Mouse (Mus musculus): ENCODE results near the gene Pld6. TPM values are rescaled to one million over a fixed set of nuclear protein-coding genes. Genes with fewer than 3 reads are reported as not detected.

The Pld6 gene
- total and polyA plus RNA-seq, 2 experiments from 2014 or later = 3.3 TPM; not detected in 1

DNA sequence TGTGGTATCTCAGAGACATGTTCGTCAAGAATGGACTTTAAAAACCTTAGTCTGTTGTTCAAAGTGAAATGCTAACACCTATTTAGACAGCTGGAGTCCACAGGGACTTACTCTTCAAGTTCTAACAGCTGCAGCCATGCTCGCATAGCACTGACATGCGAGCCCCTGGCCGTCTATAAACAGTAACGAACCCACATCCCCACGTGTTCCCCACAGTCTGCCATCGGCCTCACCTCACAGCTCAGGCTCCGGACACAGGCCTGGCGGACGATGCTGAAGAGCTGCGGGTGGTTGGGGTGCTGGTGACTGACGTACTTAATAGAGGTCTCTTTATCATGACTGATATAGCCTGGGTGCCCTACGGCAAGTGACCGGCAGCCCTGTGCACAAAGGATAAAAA, 16.1 kb upstream of the Pld6 start:
- Histone ChIP-seq H3K9me3 (replicated peaks; ENCODE audit: control insufficient read depth, low read length) (no peaks in the 10 kb centered on the region), H3K36me3 (replicated peaks; ENCODE audit: control insufficient read depth, insufficient read depth, low read length) (peaks cover 94% of the 10 kb centered on the region), H3K27me3 (ENCODE audit: control insufficient read depth, insufficient read depth, low read length) (no peaks in the 10 kb centered on the region), H3K4me2 (ENCODE audit: low read depth, low read length) (no peak overlapping the region), H3K4me1 (ENCODE audit: control insufficient read depth, insufficient read depth) (peaks cover 5% of the 10 kb centered on the region), H3K4me3 (ENCODE audit: low read depth, low read length) (no peak overlapping the region), H3K27ac (ENCODE audit: low read depth) (no peak overlapping the region), H3K9ac (replicated peaks; ENCODE audit: low read depth, low read length) (no peak overlapping the region)
- ATAC-seq (ENCODE audit: insufficient read depth, low read depth) = no peak
- WGBS = 73% methylated on average over 14 of the region's 14 CpGs
- DNase-seq (ENCODE audit: low spot score) = no peak
- TF ChIP-seq EP300 (IDR thresholded peaks at IDR 0.05; ENCODE audit: low read depth) (no peak), CTCF (IDR thresholded peaks at IDR 0.05; ENCODE audit: low read depth) (no peak)

GRCm38 (mm10) chr11:59801881-59802280, 14.4 kb upstream of the Pld6 start:
- no peak overlapping the region for H3K9ac ChIP-seq (replicated peaks; ENCODE audit: low read depth, low read length)
- H3K4me2 ChIP-seq (ENCODE audit: low read depth, low read length) = no peak overlapping the region
- WGBS = 89% methylated on average over 8 of the region's 8 CpGs
- no peak overlapping the region for H3K4me3 ChIP-seq (ENCODE audit: low read depth, low read length)
- DNase-seq (ENCODE audit: low spot score) (no peak), ATAC-seq (ENCODE audit: insufficient read depth, low read depth) (no peak)
- H3K36me3 ChIP-seq (replicated peaks; ENCODE audit: control insufficient read depth, insufficient read depth, low read length) = peaks cover 100% of the 10 kb centered on the region
- no peak for TF ChIP-seq EP300 (IDR thresholded peaks at IDR 0.05; ENCODE audit: low read depth)
- TF ChIP-seq CTCF (IDR thresholded peaks at IDR 0.05; ENCODE audit: low read depth) = no peak
- H3K27me3 ChIP-seq (ENCODE audit: control insufficient read depth, insufficient read depth, low read length) = no peaks in the 10 kb centered on the region
- H3K9me3 ChIP-seq (replicated peaks; ENCODE audit: control insufficient read depth, low read length) = no peaks in the 10 kb centered on the region
- H3K4me1 ChIP-seq (ENCODE audit: control insufficient read depth, insufficient read depth) = no peaks in the 10 kb centered on the region
- no peak overlapping the region for H3K27ac ChIP-seq (ENCODE audit: low read depth)

DNA sequence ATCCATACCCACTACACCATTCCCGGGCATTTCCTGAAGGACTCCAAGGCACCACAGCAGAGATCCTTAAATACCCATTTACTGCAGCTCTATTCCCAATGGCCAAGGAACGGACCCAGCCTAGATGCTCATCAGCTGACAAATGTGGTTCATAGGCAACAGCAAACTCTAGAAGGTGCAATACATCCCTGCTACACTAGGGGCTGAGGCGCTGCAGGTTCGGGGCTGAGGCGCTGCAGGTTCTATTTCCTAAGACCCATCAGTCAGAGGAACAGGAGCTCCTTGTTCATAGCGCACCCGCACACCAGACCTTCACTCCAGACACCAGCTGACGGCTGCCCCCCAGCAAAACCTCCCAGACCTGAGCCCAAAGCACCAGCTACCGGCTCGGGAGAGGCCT, 13.0 kb upstream of the Pld6 start:
- ATAC-seq (ENCODE audit: insufficient read depth, low read depth) (no peak), DNase-seq (ENCODE audit: low spot score) (no peak)
- H3K4me2 ChIP-seq (ENCODE audit: low read depth, low read length) = no peak overlapping the region
- 94% methylated on average over 10 of the region's 10 CpGs for WGBS
- H3K4me3 ChIP-seq (ENCODE audit: low read depth, low read length) = no peak overlapping the region
- H3K27me3 ChIP-seq (ENCODE audit: control insufficient read depth, insufficient read depth, low read length) = no peaks in the 10 kb centered on the region
- H3K36me3 ChIP-seq (replicated peaks; ENCODE audit: control insufficient read depth, insufficient read depth, low read length) = peaks cover 100% of the 10 kb centered on the region
- H3K9me3 ChIP-seq (replicated peaks; ENCODE audit: control insufficient read depth, low read length) = no peaks in the 10 kb centered on the region
- no peak overlapping the region for H3K27ac ChIP-seq (ENCODE audit: low read depth)
- no peaks in the 10 kb centered on the region for H3K4me1 ChIP-seq (ENCODE audit: control insufficient read depth, insufficient read depth)
- H3K9ac ChIP-seq (replicated peaks; ENCODE audit: low read depth, low read length) = no peak overlapping the region
- TF ChIP-seq CTCF (IDR thresholded peaks at IDR 0.05; ENCODE audit: low read depth) (no peak), EP300 (IDR thresholded peaks at IDR 0.05; ENCODE audit: low read depth) (no peak)

GRCm38 (mm10) chr11:59793390-59793789, 5.9 kb upstream of the Pld6 start:
- peaks cover 73% of the 10 kb centered on the region for H3K36me3 ChIP-seq (replicated peaks; ENCODE audit: control insufficient read depth, insufficient read depth, low read length)
- no peak for DNase-seq (ENCODE audit: low spot score)
- no peaks in the 10 kb centered on the region for H3K9me3 ChIP-seq (replicated peaks; ENCODE audit: control insufficient read depth, low read length)
- H3K4me2 ChIP-seq (ENCODE audit: low read depth, low read length) = no peak overlapping the region
- no peak overlapping the region for H3K27ac ChIP-seq (ENCODE audit: low read depth)
- WGBS = 87% methylated on average over 6 of the region's 6 CpGs
- no peaks in the 10 kb centered on the region for H3K4me1 ChIP-seq (ENCODE audit: control insufficient read depth, insufficient read depth)
- H3K27me3 ChIP-seq (ENCODE audit: control insufficient read depth, insufficient read depth, low read length) = no peaks in the 10 kb centered on the region
- TF ChIP-seq CTCF (IDR thresholded peaks at IDR 0.05; ENCODE audit: low read depth) = no peak
- no peak for TF ChIP-seq EP300 (IDR thresholded peaks at IDR 0.05; ENCODE audit: low read depth)
- no peak for ATAC-seq (ENCODE audit: insufficient read depth, low read depth)
- no peak overlapping the region for H3K4me3 ChIP-seq (ENCODE audit: low read depth, low read length)
- H3K9ac ChIP-seq (replicated peaks; ENCODE audit: low read depth, low read length) = no peak overlapping the region

GRCm38 (mm10) chr11:59789311-59789710, 1.9 kb upstream of the Pld6 start:
- Histone ChIP-seq H3K4me3 (ENCODE audit: low read depth, low read length) (no peak overlapping the region), H3K9me3 (replicated peaks; ENCODE audit: control insufficient read depth, low read length) (no peaks in the 10 kb centered on the region), H3K4me2 (ENCODE audit: low read depth, low read length) (no peak overlapping the region), H3K36me3 (replicated peaks; ENCODE audit: control insufficient read depth, insufficient read depth, low read length) (peaks cover 32% of the 10 kb centered on the region), H3K27ac (ENCODE audit: low read depth) (no peak overlapping the region), H3K4me1 (ENCODE audit: control insufficient read depth, insufficient read depth) (0 out of 2 replicates have a peak, but pooled peaks cover 4% of the 10 kb centered on the region), H3K9ac (replicated peaks; ENCODE audit: low read depth, low read length) (no peak overlapping the region), H3K27me3 (ENCODE audit: control insufficient read depth, insufficient read depth, low read length) (no peaks in the 10 kb centered on the region)
- no peak for ATAC-seq (ENCODE audit: insufficient read depth, low read depth)
- WGBS = 81% methylated on average over 1 of the region's 1 CpGs
- no peak for DNase-seq (ENCODE audit: low spot score)
- TF ChIP-seq CTCF (IDR thresholded peaks at IDR 0.05; ENCODE audit: low read depth) (no peak), EP300 (IDR thresholded peaks at IDR 0.05; ENCODE audit: low read depth) (no peak)
